ENCODE assay signal across 21 mouse cellular contexts in genomic region chr15:61653853-61654252, GRCm38 (mm10).
A peak's percentile ranks its signal among the peaks of the same experiment; 100 is the strongest.
DNase-seq lines count a peak whose midpoint lies in the region; ATAC-seq lines count a peak whose summit lies in the region.
"Had no signal": no experiment of that assay in that cellular context is flagged by ENCODE, and none has a peak within 500 bp of the region (broad histone marks: within the 10 kb centered on the region; RNA-seq: fewer than 3 reads in every experiment).

No protein-coding gene starts in this region.

- WGBS in kidney, embryonic 16.5 days = 83% methylated on average over 1 of the region's 1 CpGs

- no peaks in the 10 kb centered on the region for H3K9me3 ChIP-seq in kidney, embryonic 16.5 days (ENCODE audit: low read length)
- H3K9me3 ChIP-seq: embryonic facial prominence, embryonic 13.5 days; embryonic facial prominence, embryonic 15.5 days; forebrain, embryonic 10.5 days; forebrain, embryonic 12.5 days had no signal

- ATAC-seq in kidney, embryonic 16.5 days (ENCODE audit: low FRiP score, low TSS enrichment) = peak; percentile 65; the same call in 1 of the 2 replicates
- ATAC-seq: forebrain, embryonic 14.5 days; forebrain, embryonic 16.5 days had no signal

- DNase-seq in kidney, adult 9 months = peak; percentile 4
- DNase-seq in kidney, postnatal 4 days = no peak
- DNase-seq in kidney, adult 11 months = no peak
- DNase-seq: adrenal gland, adult 2 months; adrenal gland, postnatal 10 days; adrenal gland, postnatal 25 days; cerebellum, adult 11 months; cerebellum, adult 18-20 months; cerebellum, adult 8-10 months; cerebellum, adult 9-11 months; cerebellum, postnatal 14 days; cerebellum, postnatal 36 days; embryo, embryonic 11 days had no signal

- H3K4me3 ChIP-seq in kidney, embryonic 16.5 days (ENCODE audit: low read length) = no peak overlapping the region
- H3K4me3 ChIP-seq: embryonic facial prominence, embryonic 13.5 days; embryonic facial prominence, embryonic 15.5 days; erythroblast, embryonic 14.5 days; forebrain, embryonic 10.5 days; forebrain, embryonic 12.5 days had no signal

- no peaks in the 10 kb centered on the region for H3K4me1 ChIP-seq in kidney, embryonic 16.5 days (ENCODE audit: insufficient read depth, low read length)
- H3K4me1 ChIP-seq: embryonic facial prominence, embryonic 13.5 days; embryonic facial prominence, embryonic 15.5 days; forebrain, embryonic 10.5 days; forebrain, embryonic 12.5 days had no signal

- no peaks in the 10 kb centered on the region for H3K27me3 ChIP-seq in kidney, embryonic 16.5 days (ENCODE audit: insufficient read depth, low read length)
- H3K27me3 ChIP-seq: embryonic facial prominence, embryonic 13.5 days; embryonic facial prominence, embryonic 15.5 days; forebrain, embryonic 12.5 days had no signal

- H3K27ac ChIP-seq in kidney, embryonic 16.5 days (ENCODE audit: low read length) = no peak overlapping the region
- H3K27ac ChIP-seq: embryonic facial prominence, embryonic 13.5 days; embryonic facial prominence, embryonic 15.5 days; forebrain, embryonic 10.5 days; forebrain, embryonic 12.5 days had no signal

- H3K36me3 ChIP-seq in kidney, embryonic 16.5 days (ENCODE audit: insufficient read depth, low read length) = no peaks in the 10 kb centered on the region
- H3K36me3 ChIP-seq: embryonic facial prominence, embryonic 13.5 days; embryonic facial prominence, embryonic 15.5 days; forebrain, embryonic 10.5 days; forebrain, embryonic 12.5 days had no signal

- no peak overlapping the region for H3K9ac ChIP-seq in kidney, embryonic 16.5 days (replicated peaks; ENCODE audit: low read length)
- H3K9ac ChIP-seq: embryonic facial prominence, embryonic 13.5 days; embryonic facial prominence, embryonic 15.5 days; forebrain, embryonic 12.5 days had no signal

- H3K4me2 ChIP-seq in kidney, embryonic 16.5 days (replicated peaks; ENCODE audit: low read depth, low read length) = no peak overlapping the region
- H3K4me2 ChIP-seq: embryonic facial prominence, embryonic 13.5 days; embryonic facial prominence, embryonic 15.5 days; forebrain, embryonic 12.5 days had no signal
